Mouse (Mus musculus): ENCODE data around the gene Prpf8.
"Not testable (repeated sequence)": the region's sequence is repeated elsewhere in the genome, so short reads cannot be mapped to it uniquely, and the experiment has no call there.

Gene Prpf8

DNA sequence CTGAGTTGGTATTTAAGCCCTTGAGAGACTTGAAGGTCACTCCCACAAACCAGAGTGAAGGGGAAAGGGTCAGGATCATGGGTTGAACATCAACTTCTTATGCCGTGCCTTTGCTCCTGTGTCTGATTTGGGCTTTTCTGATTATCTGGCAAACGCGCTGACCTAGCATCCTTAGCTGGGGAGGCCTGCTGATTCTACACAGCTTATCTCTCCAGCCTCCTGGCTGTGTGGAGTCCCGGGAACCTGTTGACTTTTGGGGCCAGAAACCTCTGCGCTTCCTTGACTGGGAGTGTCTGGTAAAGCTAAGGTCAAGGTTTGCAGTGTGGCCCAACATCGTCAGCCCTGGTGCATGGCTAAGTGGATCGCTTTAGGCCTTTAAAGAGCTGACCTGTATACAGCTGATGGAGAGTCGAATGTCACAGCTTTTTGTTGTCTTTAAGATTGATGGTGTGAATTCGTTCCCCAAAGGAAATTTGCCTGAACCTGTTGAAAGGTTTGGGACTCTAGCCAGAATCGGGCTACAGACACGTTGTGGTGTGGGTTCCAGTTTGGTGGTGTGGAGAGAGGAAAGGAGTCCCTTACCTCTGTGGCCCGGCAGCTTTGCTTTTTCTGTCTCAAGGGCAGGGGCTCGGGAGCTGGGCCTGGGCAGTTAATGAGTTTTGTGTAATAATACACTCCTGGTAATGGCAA, 48.6 kb downstream of the Prpf8 start:
- no peak for DNase-seq

DNA sequence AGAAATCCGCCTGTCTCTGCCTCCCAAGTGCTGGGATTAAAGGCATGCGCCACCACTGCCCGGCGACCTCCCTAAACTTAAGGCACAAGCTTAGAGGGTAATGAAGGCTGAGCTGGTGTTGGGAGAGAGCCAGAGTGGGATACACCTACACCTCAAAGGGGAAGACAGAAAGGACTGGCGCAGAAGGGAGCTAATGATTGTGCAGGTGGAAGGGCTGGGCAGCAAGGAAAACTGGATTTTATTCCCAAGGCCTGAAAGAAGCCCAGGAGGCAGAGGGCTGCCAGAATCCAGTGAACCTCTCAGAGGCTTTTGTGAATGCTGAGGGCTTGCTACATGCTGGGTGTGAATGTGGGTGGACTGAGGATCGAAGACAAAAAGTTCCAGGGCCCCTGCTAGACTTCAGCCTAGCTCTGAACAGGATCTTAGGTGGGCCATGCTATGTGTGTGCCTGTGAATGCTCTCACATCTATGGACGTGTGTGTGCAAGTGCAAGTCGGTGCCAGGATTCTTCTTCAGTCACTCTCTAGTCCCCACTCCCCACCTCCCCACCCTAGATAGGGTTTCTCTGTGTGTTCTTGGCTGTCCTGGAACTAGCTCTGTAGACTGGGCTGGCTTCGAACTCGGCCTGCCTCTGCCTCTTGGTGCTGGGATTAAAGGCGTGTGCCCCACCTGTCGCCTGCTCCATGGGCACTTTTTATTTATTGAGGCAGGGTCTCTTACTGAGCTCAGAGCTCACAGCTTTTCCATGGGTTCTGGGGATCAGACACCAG, 49.8 kb downstream of the Prpf8 start:
- no peak for DNase-seq

DNA sequence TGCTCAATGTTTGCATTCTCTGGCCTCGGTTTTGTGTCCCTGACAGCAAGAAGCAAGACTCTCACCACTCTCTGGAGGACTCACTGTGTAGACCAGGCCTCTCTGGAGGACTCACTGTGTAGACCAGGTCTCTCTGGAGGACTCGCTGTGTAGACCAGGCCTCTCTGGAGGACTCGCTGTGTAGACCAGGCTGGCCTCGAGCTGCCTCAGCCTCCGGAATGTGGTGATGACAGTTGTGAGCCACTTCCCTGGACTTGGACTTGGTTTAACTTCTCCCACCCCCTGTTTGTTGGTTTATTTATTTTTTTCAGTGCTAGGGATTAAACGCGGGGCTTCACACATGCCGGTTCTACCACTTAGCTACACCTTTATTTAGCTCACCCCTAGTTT, 50.4 kb downstream of the Prpf8 start:
- DNase-seq: no peak

DNA sequence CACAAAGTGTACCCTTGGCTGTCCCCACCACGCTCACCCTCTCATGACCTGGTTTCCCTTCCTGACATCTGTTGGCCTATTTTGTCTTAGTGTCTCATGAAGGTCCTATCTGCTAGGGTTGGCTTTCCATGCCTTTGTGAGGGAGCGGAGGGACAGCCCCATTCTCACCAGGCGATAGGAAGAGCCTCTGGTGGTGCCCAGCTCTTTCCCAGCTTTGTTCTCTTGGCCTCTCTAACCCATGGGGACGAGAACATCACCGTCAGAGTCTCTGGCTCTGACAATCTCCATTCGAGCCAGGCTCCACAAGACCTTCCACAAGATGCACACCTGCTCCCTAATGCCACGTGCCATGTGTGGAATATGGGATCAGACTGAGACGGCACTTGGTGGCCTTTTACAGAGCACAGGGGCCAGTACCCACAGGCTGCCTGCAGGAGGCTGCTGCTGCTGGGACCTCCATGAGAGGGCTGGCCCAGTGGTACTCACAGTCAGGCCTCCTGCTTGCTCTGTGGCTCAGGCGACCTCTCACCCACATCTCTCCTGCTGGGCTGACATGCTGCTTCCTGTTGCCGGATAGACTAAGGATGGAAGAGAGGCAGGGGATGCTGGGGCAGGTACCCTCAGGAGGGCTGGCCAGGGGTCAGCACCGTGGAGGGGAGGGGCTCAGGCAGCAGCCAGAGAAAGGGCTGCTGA, 51.0 kb downstream of the Prpf8 start:
- no peak for DNase-seq

DNA sequence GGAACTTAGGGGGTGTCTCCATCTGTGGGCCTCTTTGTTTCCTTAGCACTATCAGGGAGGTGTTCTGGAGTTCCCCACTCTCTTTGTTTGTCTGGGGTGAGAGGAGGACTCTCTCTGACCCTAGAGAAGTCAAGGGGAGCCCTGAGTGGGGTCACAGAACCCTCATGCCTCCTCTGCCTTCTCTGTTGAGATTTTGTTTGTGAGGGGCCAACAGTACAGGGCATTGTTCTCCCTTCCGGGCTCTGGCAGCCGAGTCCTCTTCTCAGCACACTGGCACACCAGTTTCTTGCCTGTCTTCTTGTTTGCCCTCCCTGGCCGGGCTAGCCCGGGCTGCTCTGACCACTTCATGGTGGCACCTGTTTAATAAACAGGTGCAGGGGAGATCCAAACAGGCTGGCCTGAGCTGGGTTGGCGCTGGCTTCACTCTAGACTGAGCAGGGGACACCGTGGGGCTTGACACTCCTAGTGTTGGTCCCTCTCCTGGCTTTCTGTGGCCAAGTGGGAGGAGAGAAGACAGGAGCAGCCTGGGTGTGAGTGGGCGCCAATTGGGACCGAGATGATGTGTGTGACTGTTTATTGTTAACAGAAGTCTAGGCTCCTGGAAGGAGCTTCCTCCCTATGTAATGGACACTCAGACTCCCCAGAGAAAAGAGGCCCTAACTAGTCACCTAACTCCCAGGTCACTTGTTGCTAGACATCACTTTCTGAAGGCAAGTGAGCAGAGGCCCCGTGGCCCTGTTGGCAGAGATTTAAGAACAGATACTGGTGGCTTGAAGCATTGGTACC, 51.8 kb downstream of the Prpf8 start:
- no peak for DNase-seq

DNA sequence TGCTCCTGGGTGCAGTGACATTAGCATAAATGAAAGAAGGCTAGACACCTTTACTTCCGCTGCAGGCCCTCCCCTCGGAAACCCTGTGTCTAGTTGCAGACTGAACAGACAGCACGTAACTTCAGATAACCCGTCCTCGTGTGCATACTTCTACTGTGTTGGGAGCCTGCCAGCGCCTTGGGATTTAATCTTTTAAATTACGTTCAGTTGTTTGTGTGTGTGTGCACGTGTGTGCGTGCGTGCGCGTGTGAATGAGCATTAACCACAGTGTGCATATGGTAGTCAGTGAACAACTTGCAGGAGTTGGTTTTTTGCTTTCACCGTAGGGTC, 52.3 kb downstream of the Prpf8 start:
- DNase-seq: peak; percentile 38

DNA sequence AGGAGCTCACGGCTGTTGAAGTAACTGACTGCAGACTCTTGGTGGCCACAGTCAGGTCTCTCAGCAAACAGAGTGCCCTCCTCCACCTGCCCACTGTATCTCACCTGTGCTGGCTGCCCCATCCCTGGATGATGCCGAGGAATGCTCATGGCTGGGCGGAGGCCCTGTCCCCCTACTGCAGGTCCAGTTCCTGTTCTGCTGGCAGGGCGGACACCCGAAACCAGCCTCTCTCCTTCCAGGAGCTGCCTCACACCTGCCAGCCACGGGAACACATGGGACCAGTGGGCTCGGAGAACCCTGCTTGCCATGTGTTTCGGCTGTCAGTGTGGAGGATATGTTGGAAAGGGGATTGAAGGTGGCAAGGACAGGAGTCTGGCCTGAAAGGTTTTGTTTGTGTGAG, 53.6 kb downstream of the Prpf8 start:
- DNase-seq: no peak

DNA sequence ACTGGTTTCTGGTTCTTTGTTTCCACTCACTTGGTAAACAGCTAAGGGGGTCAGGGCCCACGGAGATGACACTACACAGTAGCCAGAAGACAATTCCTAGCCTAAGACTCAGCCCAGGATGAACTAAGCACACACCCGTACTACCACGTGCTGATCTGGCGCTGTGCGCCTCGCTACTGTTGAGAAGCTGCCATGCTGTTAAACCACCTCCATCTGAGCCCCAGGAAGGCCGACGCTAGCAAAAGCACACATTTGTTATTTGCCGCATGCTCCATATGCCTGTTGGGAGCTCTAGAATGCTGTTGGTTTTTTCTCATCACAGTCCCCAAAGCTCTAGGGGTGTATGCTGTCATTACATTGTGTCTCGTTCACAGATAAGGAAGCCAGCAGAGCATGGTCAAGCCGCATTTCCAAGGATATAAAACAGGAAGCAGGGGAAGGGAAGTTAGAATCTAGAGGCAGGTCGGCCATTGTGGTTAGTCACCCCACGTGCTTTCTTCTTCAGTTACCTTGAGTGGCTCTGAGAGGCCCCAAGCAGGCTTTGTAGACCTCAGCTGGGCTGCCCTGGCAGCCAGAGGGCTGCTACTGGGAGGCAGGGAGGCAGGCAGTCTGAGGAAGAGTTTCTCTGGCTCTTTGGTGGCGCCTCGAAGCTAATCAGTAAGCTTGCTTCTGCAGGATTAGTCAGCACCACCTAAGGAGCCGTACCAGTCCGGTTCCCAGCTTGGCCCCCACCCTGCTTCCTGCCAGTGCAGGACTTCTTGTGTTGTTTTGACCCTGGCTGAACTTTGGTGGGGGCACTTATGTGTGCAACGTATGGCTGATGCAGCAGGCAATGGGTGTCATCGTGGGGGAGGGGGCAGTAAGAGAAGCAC, 54.3 kb downstream of the Prpf8 start:
- DNase-seq: no peak

DNA sequence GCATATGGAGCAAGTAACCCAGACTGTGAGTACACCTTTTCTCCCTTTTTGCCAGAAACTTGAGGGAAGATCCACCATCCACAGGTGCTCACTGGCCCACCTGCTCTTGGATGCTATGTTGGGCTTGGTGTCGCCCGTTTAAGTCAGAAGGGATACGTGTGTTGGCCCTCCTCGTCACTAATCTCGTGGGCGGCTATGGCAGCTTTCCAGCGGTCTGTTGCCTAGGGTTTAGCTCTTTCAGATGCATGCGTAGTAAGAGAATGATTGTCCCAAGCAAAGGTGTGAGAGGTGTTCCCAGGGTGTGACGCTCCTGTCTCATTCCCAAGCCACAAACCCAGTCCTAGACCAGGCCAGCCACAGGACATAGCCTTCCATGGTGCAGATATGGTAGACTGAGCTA, 58.1 kb downstream of the Prpf8 start:
- no peak for DNase-seq

DNA sequence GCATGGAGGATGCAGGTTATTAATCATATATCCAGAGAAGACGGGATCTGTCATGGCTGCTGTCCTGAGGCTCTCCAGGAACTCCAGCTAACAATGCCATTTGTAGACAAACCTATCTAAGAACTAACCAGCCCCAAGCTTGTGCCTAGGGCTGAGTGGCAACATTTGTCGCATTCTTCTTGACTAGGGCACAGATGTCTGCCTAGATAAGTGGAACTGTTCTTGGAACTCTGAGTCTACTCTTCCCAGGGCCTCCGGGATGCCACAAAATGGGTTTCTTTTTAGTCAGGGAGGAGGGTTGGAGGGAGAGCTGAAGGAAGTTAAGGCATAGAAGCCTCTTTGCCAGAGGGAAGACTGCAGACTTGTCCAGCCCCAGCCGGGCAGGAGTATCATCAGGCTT, 59.4 kb downstream of the Prpf8 start:
- DNase-seq: no peak

DNA sequence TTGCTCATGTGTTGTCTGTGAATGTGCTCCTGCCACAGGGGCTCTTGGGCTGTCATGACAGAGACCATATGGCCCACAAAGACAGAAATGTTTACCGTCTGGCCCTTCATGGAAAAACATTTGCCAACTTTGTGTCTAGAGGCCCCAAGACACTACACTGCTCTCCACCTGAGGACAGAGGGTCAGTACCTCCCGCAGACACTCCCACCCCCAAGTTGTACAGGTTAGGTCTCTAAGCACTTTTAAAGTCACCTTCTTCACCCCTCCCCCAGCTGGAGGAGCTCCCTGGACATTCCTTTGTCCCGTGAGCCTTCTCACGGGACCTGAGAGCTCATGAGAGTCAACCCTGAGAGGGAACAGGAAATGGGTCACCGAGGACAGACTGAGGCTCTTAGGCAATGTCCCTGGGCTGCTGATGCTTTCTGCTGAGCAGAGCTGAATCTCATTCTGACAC, 63.1 kb downstream of the Prpf8 start:
- no peak for DNase-seq

DNA sequence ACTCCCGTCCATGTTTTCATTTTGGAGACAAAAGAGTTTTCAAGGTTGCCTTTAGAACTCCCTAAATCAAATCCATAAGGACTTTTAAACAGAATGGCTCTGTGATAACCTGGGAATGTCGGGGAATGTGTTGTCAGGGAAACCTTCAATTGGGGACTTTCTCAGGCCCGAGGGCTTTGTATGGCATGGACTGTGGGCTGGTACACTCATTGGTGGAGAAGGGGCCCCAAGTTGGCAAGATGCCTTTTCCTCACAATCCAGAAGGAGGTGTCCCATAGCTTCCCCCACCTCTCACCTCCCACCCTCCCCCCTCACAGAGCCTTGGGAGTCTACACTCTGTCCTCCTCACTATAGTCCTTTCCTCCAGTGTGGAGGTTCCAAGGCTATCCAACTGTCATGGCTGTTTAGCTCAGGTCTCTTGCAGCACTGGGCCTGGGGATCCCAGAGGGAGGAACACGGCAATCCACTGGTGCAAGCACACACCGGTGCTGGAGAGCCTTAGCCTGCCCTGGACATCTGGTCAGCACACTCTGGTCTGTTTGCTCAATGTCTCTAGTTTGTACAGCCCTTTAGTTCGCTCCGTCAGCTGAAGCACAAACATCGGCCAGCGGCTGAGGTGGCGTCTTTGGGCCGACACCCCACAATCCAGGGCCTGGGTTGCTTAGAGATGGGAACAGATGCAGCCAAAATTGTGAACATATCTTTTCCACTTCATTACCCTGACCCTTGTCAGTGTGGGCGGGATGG, 63.8 kb downstream of the Prpf8 start:
- no peak for DNase-seq

DNA sequence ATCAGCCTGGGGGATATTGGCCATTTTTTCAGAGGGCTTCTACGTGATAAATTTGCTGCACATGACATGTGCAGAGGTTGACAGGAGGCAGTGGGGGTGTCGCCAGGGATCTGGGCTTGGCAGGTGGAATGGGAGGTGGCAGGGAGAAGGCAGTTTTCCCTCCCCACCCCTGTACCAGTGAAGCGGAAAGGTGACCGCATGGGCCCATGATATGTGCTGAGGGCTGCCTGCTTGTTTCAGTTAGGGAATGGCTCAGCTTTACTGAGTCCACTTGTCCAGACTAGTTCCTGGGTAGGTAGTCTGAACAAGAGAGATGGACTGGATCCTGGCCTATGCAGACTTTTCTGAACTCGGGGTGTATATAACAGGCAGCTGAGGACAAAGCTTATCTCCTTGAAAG, 64.7 kb downstream of the Prpf8 start:
- no peak for DNase-seq

DNA sequence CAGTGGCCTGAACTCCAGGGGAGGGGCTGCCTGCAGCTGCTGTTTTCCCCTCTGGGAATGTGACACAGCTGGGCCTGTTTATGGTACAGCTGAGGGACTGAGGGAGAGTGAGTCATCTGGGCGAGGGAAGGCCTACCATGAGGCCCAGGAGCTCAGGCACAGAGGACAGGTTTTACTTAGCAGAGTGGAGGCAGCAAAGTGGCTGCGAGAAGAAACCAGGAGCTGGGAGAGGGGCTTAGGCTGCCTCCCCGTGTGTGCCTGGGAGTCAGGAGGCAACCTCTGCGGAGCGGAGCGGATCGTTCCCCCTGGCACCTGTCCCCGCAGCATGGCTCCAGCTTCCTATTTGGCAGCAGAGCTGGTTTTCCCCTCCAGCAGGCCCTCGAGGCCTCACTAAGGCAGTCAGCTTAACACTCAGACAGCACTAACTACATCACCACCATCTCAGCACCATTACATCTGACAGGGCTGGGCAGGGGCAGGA, 65.4 kb downstream of the Prpf8 start:
- peak; percentile 35 for DNase-seq

DNA sequence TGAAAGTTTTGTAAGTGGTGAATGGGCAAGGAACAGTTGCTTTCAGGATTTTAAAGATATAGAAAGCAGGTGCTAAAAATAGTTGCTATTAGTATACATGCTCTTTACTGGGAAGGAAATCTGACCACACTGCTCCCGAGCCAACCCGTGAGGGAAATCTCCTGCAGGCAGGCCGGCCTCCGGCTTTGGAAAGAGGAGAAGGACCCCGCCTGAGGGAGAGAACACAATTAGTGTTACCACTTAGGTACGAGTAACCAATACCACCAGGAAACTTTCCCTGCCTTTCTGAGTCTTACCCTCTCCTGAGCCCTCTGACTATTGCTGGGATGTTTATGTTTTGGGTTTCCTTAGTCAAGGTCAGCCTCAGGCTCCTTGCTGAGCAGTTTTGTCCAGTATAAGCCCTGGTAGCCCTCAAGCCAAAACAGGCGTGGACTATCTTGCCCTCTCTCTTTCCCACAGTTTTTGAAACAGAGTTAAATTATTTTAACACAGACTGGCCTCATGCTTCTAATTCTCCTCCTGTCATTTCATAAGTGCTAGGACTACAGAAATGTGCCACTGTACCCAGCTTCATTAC, 66.4 kb downstream of the Prpf8 start:
- no peak for DNase-seq

DNA sequence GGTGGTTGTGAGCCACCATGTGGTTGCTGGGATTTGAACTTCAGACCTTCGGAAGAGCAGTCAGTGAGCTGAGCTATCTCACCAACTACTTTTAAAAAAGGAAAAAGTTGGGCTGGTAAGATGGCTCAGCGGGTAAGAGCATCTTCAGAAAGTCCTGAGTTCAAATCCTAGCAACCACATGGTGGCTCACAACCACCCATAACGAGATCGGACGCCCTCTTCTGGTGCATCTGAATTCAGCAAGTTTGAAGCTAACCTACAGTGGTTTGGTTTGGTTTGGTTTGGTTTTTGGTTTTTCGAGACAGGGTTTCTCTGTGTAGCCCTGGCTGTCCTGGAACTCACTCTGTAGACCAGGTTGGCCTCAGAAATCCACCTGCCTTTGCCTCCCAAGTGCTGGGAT, 69.4 kb downstream of the Prpf8 start:
- DNase-seq: not testable (repeated sequence)

DNA sequence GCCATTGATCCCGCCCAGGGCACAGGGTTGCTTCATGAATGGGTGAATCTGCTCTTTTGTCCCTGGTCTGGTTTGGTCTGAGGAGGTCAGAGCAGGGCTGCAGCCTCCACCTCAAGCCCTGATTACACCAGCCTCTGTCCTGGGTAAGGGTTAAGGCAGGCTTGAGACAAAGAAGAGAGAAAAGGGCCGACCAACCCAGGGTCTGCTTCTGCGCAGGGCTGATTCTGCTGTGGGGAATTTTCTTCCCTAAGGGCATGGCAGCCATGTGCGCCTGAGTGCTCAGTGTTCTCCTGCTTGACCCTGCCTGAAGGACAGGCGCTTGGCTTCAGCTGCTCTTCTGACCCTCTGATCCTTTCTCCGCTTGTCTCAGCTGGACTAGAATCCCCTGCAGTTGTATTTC, 70.5 kb downstream of the Prpf8 start:
- no peak for DNase-seq

DNA sequence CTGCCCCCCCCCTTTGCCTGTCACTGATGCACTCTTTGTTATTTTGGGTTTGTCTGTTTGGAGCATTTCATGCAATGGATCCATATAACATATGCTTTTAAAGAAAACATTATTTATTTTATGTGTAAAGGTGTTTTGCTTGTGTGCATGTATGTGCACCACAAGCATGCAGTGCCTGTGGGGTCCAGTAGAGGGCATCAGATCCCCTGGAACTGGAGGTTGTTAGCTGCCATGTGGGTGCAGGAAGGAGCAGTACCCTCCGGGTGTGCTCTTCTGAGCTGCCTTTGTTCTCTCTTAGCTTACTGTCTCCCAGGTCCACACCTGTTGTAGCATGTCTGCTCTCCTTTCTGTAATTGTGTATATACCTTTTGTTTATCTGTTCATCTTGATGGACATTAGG, 71.5 kb downstream of the Prpf8 start:
- no peak for DNase-seq
